Mouse (Mus musculus): Measurements from ENCODE around the gene Spag6. TPM values are rescaled to one million over a fixed set of nuclear protein-coding genes. Genes with fewer than 3 reads are reported as not detected.

The Spag6 gene
- under 1 TPM in 1 of 2 experiments, not detected in 1; 0.79 TPM for total RNA-seq (2023)

DNA sequence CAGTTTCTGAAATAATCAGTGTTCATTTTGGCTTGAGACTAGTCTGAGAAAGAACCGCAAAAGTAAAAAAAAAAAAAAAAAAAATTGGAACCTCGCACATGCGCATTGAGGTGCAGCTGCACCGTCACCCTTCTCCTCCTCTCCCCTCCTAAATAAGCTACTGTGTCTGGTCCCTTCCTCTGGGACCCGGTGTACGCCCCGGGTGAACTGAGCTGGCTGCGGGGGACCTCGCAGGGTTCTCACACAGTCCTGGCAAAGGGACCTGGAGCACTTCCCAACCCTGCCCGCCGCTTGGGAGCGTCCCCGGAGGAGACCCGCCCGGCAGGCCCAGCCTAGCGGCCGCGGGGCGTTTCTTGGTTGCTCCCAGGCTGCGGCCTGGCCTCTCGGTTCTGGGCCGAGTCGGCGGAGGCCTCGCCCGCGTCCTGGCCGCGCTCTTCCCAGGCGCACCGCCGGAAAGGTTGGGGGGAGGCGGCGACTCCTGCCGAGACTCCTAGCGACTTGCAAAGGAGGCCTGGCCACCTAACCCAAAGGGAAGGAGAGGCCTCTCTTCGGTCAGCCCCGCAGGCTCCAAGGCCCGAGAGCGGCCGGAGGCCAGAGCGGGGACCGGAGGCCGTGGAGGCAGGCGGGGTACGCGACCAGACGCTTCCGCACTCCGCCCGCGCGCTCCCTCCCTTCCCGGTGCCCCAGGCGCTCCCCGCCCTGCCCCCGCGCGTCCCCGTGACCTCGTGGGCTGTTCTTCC is at the start of gene Spag6:
Spag6 (plus strand) TSS at position 162 of the 740 bp plus-strand sequence.

DNA sequence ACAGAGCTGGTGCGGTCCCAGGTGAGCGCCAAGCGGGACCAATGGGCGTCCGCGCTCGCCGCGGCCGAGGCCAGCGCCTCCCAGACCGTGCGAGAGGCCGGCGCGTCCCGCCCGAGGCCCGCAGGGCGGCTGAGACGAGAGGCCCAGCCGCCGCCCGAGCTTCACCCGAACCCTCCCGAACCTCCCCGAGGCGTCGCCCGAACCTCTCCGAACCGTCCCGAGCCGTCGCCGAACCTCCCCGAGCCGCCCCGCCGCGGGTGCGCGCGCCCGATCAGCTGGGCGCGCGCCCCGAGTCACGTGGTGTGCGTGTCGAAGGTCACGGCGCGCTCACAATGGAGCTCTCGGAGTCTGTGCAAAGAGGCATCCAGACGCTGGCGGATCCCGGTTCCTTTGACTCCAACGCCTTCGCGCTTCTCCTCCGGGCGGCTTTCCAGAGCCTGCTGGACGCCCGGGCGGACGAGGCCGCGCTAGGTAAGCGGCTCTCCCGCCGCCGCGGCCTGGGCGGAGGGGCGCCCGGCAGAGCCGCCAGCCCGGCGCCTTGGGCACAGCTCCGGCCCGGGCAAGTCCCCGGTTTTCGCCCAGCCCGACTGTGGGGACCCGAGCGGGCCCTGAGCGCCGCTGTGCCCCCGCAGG is 21.6 kb upstream of the Spag6 start, which contains the start of gene Commd3:
Commd3 (plus strand) TSS at position 252 of the 633 bp plus-strand sequence.

DNA sequence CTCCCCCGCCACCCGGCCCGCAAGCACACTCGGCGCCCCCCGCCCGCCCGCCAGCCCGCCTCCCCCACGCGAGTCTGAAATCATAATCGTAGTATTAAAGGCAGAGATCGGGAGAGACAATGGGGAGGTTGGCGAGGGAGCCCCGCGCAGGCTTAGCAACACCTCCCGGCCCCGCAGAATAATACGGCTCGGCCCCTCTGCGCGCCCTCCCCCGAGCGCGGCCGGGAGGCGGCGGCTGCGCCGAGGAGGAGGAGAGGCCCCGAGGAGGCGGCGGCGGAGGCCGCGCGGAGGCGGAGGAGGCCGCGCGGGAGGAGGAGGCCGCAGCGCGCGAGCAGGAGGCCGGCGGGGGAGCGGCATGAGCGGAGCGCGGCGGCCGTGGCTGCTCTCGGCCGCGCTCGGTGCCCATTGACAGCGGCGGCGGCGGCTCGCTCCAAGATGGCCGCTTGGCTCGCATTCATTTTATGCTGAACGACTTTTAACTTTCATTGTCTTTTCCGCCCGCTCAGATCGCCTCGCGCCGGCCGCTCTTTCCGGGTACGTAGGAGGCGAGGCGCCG is 16.8 kb upstream of the Spag6 start, which contains the start of gene Bmi1:
Bmi1 (plus strand) TSS at position 83 of the 556 bp plus-strand sequence.

Other genes starting within 250 kb of the Spag6 start
- 10 to 100 TPM; 55.9 to 56.3 TPM for gene Commd3, start 21.6 kb upstream of the Spag6 start, total RNA-seq (2023)
- gene Bmi1, start 17.0 kb upstream of the Spag6 start, total RNA-seq (2023), result 10 to 100 TPM; 19.4 to 24.2 TPM

Data from monocyte, adult 59 days (primary cell).